Mouse (Mus musculus) hindbrain, embryonic 12.5 days (tissue): ENCODE data around the gene Aicda. TPM values are rescaled to one million over a fixed set of nuclear protein-coding genes. Genes with fewer than 3 reads are reported as not detected.
"Not testable (repeated sequence)": the region's sequence is repeated elsewhere in the genome, so short reads cannot be mapped to it uniquely, and the experiment has no call there.

Experiments
- ATAC-seq: fragments of 200-750 bp; cut with Nextera tagmentation; 2 replicates; pipeline ENCODE4 v1.8.0; 2017; ENCODE audit warnings: moderate TSS enrichment; ENCODE audit not compliant: low FRiP score
- H3K27ac ChIP-seq: fragments of 300-500 bp; sonication (generic); 2 replicates; pipeline ENCODE4 v1.5.1; 2016; ENCODE audit warnings: mild to moderate bottlenecking
- H3K27me3 ChIP-seq: fragments of 300-500 bp; sonication (generic); 2 replicates; pipeline ENCODE4 v1.6.1; 2016; ENCODE audit warnings: mild to moderate bottlenecking
- H3K36me3 ChIP-seq: fragments of 300-500 bp; sonication (generic); 2 replicates; pipeline ENCODE4 v1.6.1; 2016; ENCODE audit warnings: mild to moderate bottlenecking
- H3K4me1 ChIP-seq: fragments of 300-500 bp; sonication (generic); 2 replicates; pipeline ENCODE4 v1.6.1; 2016
- H3K4me2 ChIP-seq: fragments of 300-500 bp; sonication (generic); replicated peaks from 2 replicates; pipeline ENCODE4 v1.6.1; 2016; ENCODE audit warnings: mild to moderate bottlenecking
- H3K4me3 ChIP-seq: fragments of 300-500 bp; sonication (generic); 2 replicates; pipeline ENCODE4 v1.5.1; 2016; ENCODE audit warnings: mild to moderate bottlenecking
- H3K9ac ChIP-seq: fragments of 300-500 bp; sonication (generic); 2 replicates; pipeline ENCODE4 v1.6.1; 2016; ENCODE audit warnings: mild to moderate bottlenecking, moderate library complexity
- H3K9me3 ChIP-seq: fragments of 300-500 bp; sonication (generic); replicated peaks from 2 replicates; pipeline ENCODE4 v1.6.1; 2016; ENCODE audit warnings: mild to moderate bottlenecking
- WGBS: fragments of 180-500 bp; shearing (Covaris S2); methylation state at CpG from one replicate; pipeline ENCODE4 v1.1.7; 2016; 5-methylcytosine and 5-hydroxymethylcytosine counted together
- polyA plus RNA-seq: library from polyadenylated mRNA; unstranded; fragments of >200 nt; fragmentation: Nextera tagmentation; extraction: Ambion mirVana; gene quantifications from 2 replicates; pipeline ENCODE4 v1.2.1, GENCODE M21; 2016

Aicda gene
- polyA plus RNA-seq, 1 experiment from 2014 or later: 0.15 TPM

DNA sequence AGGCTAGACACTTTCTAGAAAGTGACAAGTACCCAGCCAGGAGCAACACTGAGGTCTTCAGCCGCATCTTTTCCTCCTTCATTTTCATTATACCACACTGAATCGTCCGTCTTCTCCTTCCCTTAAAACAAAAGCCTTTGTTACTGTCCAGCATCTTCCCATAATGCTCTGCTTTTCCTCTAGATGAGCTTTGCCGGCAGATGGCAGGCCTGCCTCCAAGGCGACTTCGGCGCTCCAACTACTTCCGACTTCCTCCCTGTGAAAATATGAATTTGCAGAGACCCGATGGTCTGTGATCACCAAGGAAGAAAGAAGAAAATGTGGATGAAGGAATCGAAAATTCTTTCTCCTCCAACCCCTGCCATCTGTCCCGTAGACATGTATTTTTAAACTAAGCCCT lies 25.5 kb upstream of the Aicda start:
- Histone ChIP-seq H3K27ac (no peak overlapping the region), H3K9me3 (no peaks in the 10 kb centered on the region), H3K36me3 (no peaks in the 10 kb centered on the region), H3K4me1 (peaks cover 4% of the 10 kb centered on the region; the same call in 1 of the 2 replicates), H3K4me2 (no peak overlapping the region), H3K9ac (no peak overlapping the region), H3K27me3 (no peaks in the 10 kb centered on the region), H3K4me3 (no peak overlapping the region)
- WGBS: 80% methylated on average over 11 of the region's 11 CpGs
- ATAC-seq: no peak

DNA sequence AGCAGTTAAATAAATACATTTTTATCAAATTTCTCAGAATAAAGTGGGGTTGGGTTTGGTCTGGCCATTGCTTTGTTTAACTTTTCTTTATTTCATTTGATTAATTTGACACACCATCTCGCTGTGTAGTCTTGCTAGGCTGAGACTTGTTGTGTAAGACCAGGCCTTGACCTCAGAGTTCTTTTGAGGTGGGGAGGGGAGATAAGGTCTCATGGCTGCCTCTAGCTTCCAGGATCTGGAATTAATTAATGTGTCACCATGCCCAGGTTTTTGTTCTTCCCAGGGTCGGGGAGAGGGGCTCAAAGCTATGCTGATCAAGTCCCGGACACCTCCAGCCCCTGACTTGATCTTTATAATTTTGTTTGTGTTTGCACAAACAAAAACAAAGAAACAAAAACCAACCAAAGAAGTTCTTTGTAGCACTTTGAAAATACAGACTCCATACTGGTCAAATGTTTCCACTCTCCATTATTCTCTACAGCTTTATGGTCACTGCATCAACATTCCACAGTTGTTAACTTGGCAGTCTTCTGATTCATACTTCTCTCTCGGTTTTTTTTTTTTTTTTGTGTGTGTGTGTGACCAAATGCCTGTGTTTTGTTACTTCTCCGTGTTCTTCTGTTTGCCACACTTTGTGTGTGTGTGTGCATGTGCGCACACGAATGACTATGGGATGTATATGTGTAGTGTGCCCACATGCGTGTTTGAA lies 22.0 kb upstream of the Aicda start:
- no peak for ATAC-seq

DNA sequence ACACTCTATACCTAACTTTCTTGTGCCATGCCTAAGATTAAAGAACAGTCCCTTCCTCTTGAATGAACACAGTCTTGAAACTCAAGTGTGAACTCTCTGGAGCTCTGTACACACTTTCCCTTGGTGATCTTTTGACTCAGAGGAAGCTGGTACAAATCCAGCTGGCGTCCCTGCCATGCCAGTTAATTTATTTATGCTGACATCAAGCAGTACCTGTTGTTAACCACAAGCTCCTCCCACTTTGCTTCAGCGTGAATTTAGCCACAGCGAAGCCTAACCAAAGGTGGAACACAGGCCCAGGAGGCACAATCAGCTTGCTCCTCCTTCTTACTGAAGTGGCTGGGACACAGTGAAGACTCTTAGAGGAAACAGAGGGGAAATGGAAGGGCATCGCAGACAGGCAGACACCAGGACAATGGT lies 20.7 kb upstream of the Aicda start:
- Histone ChIP-seq H3K4me1 (peaks cover 7% of the 10 kb centered on the region; the same call in 1 of the 2 replicates), H3K4me2 (peak overlapping the region; percentile 38), H3K27me3 (no peaks in the 10 kb centered on the region), H3K27ac (no peak overlapping the region), H3K36me3 (no peaks in the 10 kb centered on the region), H3K9ac (peak overlapping the region; percentile 28; the same call in 1 of the 2 replicates), H3K4me3 (0 out of 2 replicates have a peak overlapping the region, but pooled peaks have one; percentile 15), H3K9me3 (no peaks in the 10 kb centered on the region)
- peak; percentile 43; the same call in 1 of the 2 replicates for ATAC-seq
- 11% methylated on average over 4 of the region's 4 CpGs for WGBS

More for the DNA sequence above, 22.0 kb upstream of the Aicda start:
- no peak overlapping the region for H3K9ac ChIP-seq
- H3K9me3 ChIP-seq: no peaks in the 10 kb centered on the region
- no peak overlapping the region for H3K4me3 ChIP-seq
- H3K4me1 ChIP-seq: peaks cover 7% of the 10 kb centered on the region; the same call in 1 of the 2 replicates
- no peak overlapping the region for H3K4me2 ChIP-seq
- H3K36me3 ChIP-seq: no peaks in the 10 kb centered on the region
- no peaks in the 10 kb centered on the region for H3K27me3 ChIP-seq
- H3K27ac ChIP-seq: no peak overlapping the region
- WGBS: 68% methylated on average over 8 of the region's 8 CpGs

DNA sequence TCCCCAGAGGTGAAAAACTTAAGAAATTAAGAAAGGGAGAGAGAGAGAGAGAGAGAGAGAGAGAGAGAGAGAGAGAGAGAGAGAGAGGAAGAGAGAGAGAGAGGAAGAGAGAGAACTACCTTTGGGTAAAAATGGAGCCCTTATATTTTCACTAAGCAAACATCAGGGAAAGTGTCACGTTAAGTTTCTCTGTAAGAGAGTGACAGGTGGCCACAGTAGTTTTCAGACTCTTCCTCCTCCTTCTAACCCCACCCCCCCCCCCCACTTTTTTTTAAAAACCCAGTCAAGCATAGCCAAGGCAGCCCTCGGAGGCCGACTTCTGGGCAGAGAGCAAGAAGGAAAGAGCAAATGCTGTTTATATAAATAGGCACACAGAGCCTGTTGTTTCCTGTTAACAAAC lies 19.6 kb upstream of the Aicda start:
- H3K27ac ChIP-seq: no peak overlapping the region
- WGBS: 40% methylated on average over 3 of the region's 3 CpGs
- no peaks in the 10 kb centered on the region for H3K27me3 ChIP-seq
- H3K4me2 ChIP-seq: no peak overlapping the region
- H3K4me1 ChIP-seq: peaks cover 7% of the 10 kb centered on the region; the same call in 1 of the 2 replicates
- no peak overlapping the region for H3K4me3 ChIP-seq
- H3K36me3 ChIP-seq: no peaks in the 10 kb centered on the region
- H3K9ac ChIP-seq: no peak overlapping the region
- H3K9me3 ChIP-seq: no peaks in the 10 kb centered on the region
- ATAC-seq: no peak

DNA sequence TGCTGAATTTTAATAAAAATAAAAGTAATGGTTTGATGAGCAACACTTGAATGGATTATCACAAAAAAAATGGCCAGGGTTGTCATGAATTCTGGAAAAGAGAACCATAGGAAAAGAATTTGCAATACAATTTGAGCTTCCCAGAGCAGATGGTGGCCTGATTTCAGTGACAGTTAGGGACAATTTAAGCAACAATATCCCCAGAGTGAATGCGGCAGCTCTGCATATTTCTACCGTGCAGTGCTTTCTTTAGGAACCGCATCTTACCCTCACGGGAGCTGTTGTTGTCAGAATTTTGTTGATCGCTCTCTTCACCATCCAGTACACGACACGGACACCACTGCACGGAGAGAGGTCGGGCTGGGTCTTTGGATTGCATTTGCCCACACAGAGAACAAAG lies 14.0 kb upstream of the Aicda start:
- H3K27me3 ChIP-seq: no peaks in the 10 kb centered on the region
- ATAC-seq: no peak
- H3K27ac ChIP-seq: no peak overlapping the region
- no peak overlapping the region for H3K4me2 ChIP-seq
- H3K4me3 ChIP-seq: no peak overlapping the region
- no peak overlapping the region for H3K9ac ChIP-seq
- H3K9me3 ChIP-seq: no peaks in the 10 kb centered on the region
- H3K36me3 ChIP-seq: no peaks in the 10 kb centered on the region
- 77% methylated on average over 9 of the region's 9 CpGs for WGBS
- H3K4me1 ChIP-seq: no peaks in the 10 kb centered on the region

DNA sequence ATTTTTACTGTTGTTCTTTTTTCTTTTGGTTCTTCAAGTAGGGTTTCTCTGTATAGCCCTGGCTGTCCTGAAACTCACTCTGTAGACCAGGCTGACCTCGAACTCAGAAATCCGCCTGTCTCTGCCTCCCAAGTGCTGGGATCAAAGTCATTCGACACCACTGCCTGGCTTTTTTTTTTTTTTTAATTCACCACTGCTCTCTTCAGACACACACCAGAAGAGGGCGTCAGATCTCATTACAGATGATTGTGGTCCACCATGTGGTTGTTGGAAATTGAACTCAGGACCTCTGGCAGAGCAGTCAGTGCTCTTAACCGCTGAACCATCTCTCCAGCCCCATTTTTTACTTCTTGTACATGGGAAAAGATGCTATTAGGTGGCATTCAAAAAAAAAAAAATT lies 11.1 kb upstream of the Aicda start:
- H3K4me2 ChIP-seq, H3K27ac ChIP-seq, H3K9ac ChIP-seq, ATAC-seq, H3K4me3 ChIP-seq, H3K27me3 ChIP-seq, H3K4me1 ChIP-seq, H3K9me3 ChIP-seq, H3K36me3 ChIP-seq: not testable (repeated sequence)
- 81% methylated on average over 5 of the region's 5 CpGs for WGBS

DNA sequence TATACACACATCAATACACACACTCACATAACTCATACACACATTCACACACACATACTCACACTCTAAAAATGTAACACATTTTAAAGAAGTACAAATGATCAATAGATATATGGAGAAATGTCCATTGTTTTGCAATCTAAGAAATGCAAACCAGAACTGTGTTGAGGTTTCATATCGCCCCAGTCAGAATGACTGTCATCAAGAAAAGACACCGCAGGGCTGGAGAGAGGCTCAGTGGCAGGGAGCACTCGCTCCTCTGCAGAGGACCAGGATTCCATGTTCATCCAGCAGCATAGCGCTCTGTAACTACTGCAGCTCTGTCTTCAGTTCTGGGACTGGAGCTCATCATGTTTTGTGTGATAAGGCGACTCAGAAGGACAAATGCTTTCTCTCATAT lies 10.0 kb upstream of the Aicda start:
- H3K9me3 ChIP-seq: no peaks in the 10 kb centered on the region
- H3K9ac ChIP-seq: no peak overlapping the region
- no peak overlapping the region for H3K27ac ChIP-seq
- H3K27me3 ChIP-seq: no peaks in the 10 kb centered on the region
- no peaks in the 10 kb centered on the region for H3K36me3 ChIP-seq
- no peak overlapping the region for H3K4me2 ChIP-seq
- WGBS: 87% methylated on average over 5 of the region's 5 CpGs
- H3K4me1 ChIP-seq: no peaks in the 10 kb centered on the region
- H3K4me3 ChIP-seq: no peak overlapping the region
- ATAC-seq: no peak

DNA sequence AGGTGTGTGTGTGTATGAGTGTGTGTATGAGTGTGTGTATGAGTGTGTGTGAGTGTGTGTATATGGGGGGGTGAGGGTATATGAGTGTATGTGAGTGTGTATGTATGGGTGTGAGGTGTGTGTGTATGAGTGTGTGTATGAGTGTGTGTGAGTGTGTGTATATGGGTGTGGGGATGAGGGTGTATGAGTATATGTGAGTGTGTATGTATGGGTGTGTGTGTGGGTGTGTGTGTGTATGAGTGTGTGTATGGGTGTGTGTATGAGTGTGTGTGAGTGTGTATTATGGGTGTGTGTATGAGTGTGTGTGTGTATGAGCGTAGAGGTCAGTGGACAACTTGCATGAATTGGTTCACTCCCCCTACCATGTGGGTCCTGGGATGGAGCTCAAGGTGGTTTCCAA lies 8.9 kb upstream of the Aicda start:
- no peak overlapping the region for H3K4me2 ChIP-seq
- WGBS: 100% methylated on average over 1 of the region's 1 CpGs
- no peaks in the 10 kb centered on the region for H3K36me3 ChIP-seq
- H3K4me1 ChIP-seq: no peaks in the 10 kb centered on the region
- H3K27me3 ChIP-seq: no peaks in the 10 kb centered on the region
- H3K9me3 ChIP-seq: no peaks in the 10 kb centered on the region
- H3K9ac ChIP-seq: 0 out of 2 replicates have a peak overlapping the region, but pooled peaks have one; percentile 25
- no peak for ATAC-seq
- no peak overlapping the region for H3K27ac ChIP-seq
- no peak overlapping the region for H3K4me3 ChIP-seq

DNA sequence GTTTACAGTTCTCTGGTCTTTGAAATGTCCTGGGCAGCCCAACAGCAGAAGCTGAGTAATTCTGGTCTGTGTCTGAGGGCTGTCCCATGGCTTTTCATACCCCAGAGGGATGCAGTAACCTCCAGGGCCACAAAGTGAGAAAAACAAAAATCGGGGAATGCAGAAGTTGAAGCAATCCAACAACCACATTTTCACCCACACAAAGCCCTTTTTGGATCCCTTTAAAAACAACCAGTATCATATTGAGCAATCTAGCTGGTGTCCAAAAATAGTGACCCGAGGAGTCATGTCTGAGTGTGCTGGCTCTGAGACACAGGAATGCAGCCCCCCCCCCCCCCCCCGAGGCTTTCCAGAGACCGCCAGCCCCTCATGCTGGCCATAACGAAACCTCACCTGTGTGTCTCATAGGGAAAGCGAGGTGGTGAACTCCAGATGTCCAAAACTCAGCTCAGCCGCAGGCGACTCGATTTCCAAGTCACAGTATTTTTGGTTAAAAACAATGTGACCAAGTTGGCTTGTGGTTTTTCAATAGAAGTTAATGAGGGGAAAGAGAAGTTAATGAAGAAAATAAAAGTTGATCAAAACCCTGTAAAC lies 8.2 kb upstream of the Aicda start:
- Histone ChIP-seq H3K27me3 (no peaks in the 10 kb centered on the region), H3K9ac (no peak overlapping the region), H3K4me3 (no peak overlapping the region), H3K9me3 (no peaks in the 10 kb centered on the region), H3K36me3 (no peaks in the 10 kb centered on the region), H3K4me2 (no peak overlapping the region), H3K27ac (no peak overlapping the region), H3K4me1 (no peaks in the 10 kb centered on the region)
- no peak for ATAC-seq
- WGBS: 81% methylated on average over 9 of the region's 9 CpGs

DNA sequence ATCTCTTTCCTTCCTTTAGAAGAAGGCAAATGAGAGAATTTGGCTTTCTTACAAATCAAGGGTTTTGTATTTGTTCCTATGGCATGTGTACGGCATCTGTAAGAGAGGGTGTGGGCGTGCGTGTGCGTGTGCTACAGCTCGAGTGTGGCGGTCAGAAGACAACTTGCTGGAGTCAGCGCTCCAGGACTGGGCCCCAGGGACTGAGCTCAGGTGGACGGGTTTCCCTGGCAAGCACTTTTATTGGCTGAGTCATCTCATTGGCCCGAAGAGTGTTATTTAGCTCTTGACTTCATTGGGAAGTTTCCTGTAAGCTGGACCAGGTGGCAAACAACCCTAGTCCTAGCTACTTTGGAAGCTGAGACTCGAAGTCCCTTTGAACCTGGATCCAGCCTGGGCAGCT lies 7.7 kb upstream of the Aicda start:
- H3K9me3 ChIP-seq: no peaks in the 10 kb centered on the region
- no peak overlapping the region for H3K9ac ChIP-seq
- no peak overlapping the region for H3K4me2 ChIP-seq
- no peak for ATAC-seq
- no peaks in the 10 kb centered on the region for H3K36me3 ChIP-seq
- H3K27me3 ChIP-seq: no peaks in the 10 kb centered on the region
- H3K4me1 ChIP-seq: no peaks in the 10 kb centered on the region
- WGBS: 79% methylated on average over 10 of the region's 10 CpGs
- H3K4me3 ChIP-seq: no peak overlapping the region
- H3K27ac ChIP-seq: no peak overlapping the region

DNA sequence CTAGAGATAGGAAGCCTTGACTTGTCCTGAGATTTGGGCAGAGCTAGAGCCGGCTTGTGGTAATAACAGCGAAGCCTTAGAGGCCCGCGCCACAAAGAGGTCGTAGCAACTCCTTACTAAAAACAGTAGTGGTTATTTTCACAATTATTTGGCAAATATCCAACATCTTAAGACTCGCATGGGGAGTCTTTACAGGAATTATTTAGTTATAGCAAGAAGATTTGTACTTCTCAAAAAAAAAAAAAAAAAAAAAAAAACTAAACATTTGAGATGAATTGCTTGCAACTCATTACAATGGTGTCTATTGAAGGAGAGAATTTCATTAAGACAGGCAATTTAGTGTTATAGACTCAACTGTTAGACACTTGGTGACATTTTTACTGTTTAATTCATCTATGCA lies 501 bp downstream of the Aicda start:
- 82% methylated on average over 6 of the region's 6 CpGs for WGBS
- H3K4me2 ChIP-seq: no peak overlapping the region
- no peak overlapping the region for H3K9ac ChIP-seq
- no peaks in the 10 kb centered on the region for H3K27me3 ChIP-seq
- no peak for ATAC-seq
- H3K4me3 ChIP-seq: no peak overlapping the region
- no peak overlapping the region for H3K27ac ChIP-seq
- H3K9me3 ChIP-seq: no peaks in the 10 kb centered on the region
- H3K36me3 ChIP-seq: no peaks in the 10 kb centered on the region
- H3K4me1 ChIP-seq: no peaks in the 10 kb centered on the region

DNA sequence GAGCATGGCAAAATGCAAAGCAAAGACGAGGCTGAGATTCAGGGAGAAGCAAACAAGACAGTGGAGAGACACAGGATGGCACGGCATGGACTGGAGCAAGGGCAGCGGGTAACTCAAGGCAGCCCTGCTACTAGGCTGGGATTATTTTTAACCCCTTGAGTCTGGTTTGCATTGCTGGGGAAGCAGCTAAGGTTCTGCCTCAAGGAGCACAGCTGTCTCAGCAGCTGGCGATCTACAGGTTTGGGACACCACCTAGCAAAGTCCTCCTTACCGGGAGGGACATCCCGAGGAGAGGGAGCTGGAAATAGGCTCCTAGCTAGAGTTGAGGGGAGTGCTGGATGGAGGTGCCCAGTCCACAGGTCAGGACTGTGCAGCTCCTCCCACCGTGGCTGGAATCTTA lies 1.7 kb downstream of the Aicda start:
- Histone ChIP-seq H3K4me3 (no peak overlapping the region), H3K4me1 (no peaks in the 10 kb centered on the region), H3K27ac (no peak overlapping the region), H3K36me3 (no peaks in the 10 kb centered on the region), H3K9me3 (no peaks in the 10 kb centered on the region), H3K4me2 (no peak overlapping the region), H3K27me3 (no peaks in the 10 kb centered on the region), H3K9ac (no peak overlapping the region)
- ATAC-seq: no peak
- WGBS: 56% methylated on average over 7 of the region's 7 CpGs
